Mouse (Mus musculus): ENCODE results near the gene Lcn6. TPM values are rescaled to one million over a fixed set of nuclear protein-coding genes. Genes with fewer than 3 reads are reported as not detected.

Gene Lcn6
- not detected for polyA plus RNA-seq (2014; fragmentation: Illumina TruSeq; extraction: RNeasy Lipid Tissue Mini Kit (QIAGEN cat#74804); ENCODE audit: low read depth, low replicate concordance)

GRCm38 (mm10) chr2:25676486-25676885, at the start of gene Lcn6:
Lcn6 (plus strand) TSS chr2:25676786.

GRCm38 (mm10) chr2:25627811-25628210, 48.8 kb upstream of the Lcn6 start, which contains the start of gene Fcna:
Fcna (minus strand) TSS chr2:25628030.

GRCm38 (mm10) chr2:25652902-25653301, 23.7 kb upstream of the Lcn6 start, which contains the start of gene Lcn8:
Lcn8 (plus strand) TSS chr2:25653120.

DNA sequence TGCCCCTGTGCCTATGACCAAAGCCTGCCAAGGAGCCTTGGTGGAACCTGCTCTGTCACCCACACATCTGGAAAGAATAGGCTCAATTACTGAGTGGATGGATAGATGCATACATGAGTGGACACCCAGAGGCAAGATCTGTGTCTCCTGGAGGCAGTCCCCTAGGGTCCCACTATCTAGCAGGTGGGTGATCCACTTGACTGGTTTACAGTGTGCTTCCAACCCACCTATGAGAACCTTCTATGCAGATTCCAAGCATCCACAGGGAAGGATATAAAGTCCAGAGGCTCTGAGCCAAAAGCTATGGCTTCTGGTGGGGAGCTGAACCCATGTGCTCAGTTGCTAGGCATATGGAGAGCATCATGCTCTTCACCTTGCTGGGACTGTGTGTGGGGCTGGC, 18.9 kb upstream of the Lcn6 start, which contains the start of gene Lcn5:
Gene Lcn5, plus strand, starts transcription at position 301 of the 400 bp plus-strand sequence.

GRCm38 (mm10) chr2:25682426-25682825, 5.8 kb downstream of the Lcn6 start, which contains the start of gene Lcn10:
Lcn10 (plus strand) TSS chr2:25682726.

DNA sequence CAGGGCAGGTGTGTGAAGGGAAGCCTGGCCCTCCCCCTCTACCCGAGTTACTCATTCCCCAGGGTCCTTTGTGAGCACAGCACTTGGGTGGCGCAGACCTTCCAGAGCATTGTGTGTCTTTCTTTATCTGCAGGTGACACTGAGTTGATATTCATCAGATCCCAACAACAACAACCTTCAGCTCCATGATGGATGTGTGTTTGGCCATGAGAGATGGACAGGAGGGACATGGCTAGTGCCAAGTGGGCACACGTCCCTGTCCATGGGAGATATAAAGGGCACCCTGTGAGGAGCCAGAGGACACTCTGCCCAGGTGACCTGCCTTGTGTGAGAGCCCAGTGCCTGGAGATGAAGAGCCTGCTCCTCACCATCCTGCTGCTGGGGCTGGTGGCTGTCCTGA, 23.2 kb downstream of the Lcn6 start, which contains the start of gene Obp2a:
Gene Obp2a, plus strand, starts transcription at position 301 of the 400 bp plus-strand sequence.

DNA sequence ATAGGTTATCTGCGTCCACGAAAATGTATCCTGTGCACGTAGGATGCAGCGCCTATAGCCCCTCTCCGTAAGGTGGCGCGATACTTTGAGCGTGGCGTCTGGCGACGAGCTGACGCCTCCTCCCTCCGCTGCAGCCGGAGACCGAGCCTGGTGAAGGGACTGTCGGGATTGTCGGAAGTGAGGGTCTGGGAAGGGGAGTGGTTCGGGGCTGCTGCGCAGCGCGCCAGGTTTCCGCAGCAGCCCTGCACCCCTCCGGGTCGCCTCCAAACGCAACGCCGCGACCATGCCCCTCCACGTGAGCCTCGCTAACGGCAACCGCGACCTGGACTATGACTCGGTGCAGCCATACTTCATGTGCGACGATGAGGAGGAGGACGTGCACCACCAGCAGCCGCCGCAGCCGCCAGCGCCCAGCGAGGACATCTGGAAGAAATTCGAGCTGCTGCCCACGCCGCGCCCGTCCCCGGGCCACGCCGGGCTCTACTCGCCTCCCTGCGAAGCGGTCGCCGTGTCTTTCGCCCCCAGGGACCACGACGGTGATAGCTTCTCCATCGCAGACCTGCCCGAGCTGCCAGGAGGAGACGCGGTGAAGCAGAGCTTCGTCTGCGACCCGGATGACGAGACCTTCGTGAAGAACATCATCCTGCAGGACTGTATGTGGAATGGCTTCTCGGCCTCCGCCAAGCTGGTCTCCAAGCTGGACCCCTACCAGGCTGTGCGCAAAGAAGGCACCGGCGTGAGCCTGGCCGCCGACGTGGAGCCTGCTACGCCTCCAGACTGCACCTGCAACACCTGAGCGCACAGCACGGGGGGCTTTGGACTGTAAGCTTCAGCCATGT, 30.3 kb downstream of the Lcn6 start, which contains the start of gene Bmyc:
Gene Bmyc, plus strand, starts transcription at position 97 of the 839 bp plus-strand sequence.

Other genes with a start within 250 kb of the Lcn6 start
- 1.9 TPM for gene Abca2, start 248.1 kb upstream of the Lcn6 start, polyA plus RNA-seq (2014; fragmentation: Illumina TruSeq; extraction: RNeasy Lipid Tissue Mini Kit (QIAGEN cat#74804); ENCODE audit: low read depth, low replicate concordance)
- not detected for gene Clic3, start 219.9 kb upstream of the Lcn6 start, polyA plus RNA-seq (2014; fragmentation: Illumina TruSeq; extraction: RNeasy Lipid Tissue Mini Kit (QIAGEN cat#74804); ENCODE audit: low read depth, low replicate concordance)
- gene Paxx, start 215.7 kb upstream of the Lcn6 start, polyA plus RNA-seq (2014; fragmentation: Illumina TruSeq; extraction: RNeasy Lipid Tissue Mini Kit (QIAGEN cat#74804); ENCODE audit: low read depth, low replicate concordance) = 1.5 TPM
- gene Ptgds, start 206.7 kb upstream of the Lcn6 start, polyA plus RNA-seq (2014; fragmentation: Illumina TruSeq; extraction: RNeasy Lipid Tissue Mini Kit (QIAGEN cat#74804); ENCODE audit: low read depth, low replicate concordance) = not detected
- gene Lcn12, start 182.9 kb upstream of the Lcn6 start, polyA plus RNA-seq (2014; fragmentation: Illumina TruSeq; extraction: RNeasy Lipid Tissue Mini Kit (QIAGEN cat#74804); ENCODE audit: low read depth, low replicate concordance) = not detected
- gene Fbxw5, start 176.0 kb upstream of the Lcn6 start, polyA plus RNA-seq (2014; fragmentation: Illumina TruSeq; extraction: RNeasy Lipid Tissue Mini Kit (QIAGEN cat#74804); ENCODE audit: low read depth, low replicate concordance) = 1.3 TPM
- gene C8g, start 175.1 kb upstream of the Lcn6 start, polyA plus RNA-seq (2014; fragmentation: Illumina TruSeq; extraction: RNeasy Lipid Tissue Mini Kit (QIAGEN cat#74804); ENCODE audit: low read depth, low replicate concordance) = not detected
- 1.6 TPM for gene Traf2, start 129.8 kb upstream of the Lcn6 start, polyA plus RNA-seq (2014; fragmentation: Illumina TruSeq; extraction: RNeasy Lipid Tissue Mini Kit (QIAGEN cat#74804); ENCODE audit: low read depth, low replicate concordance)
- 3.3 TPM for gene Edf1, start 118.9 kb upstream of the Lcn6 start, polyA plus RNA-seq (2014; fragmentation: Illumina TruSeq; extraction: RNeasy Lipid Tissue Mini Kit (QIAGEN cat#74804); ENCODE audit: low read depth, low replicate concordance)
- gene Mamdc4, start 101.9 kb upstream of the Lcn6 start, polyA plus RNA-seq (2014; fragmentation: Illumina TruSeq; extraction: RNeasy Lipid Tissue Mini Kit (QIAGEN cat#74804); ENCODE audit: low read depth, low replicate concordance) = 1.6 TPM
- not detected for gene Phpt1, start 101.6 kb upstream of the Lcn6 start, polyA plus RNA-seq (2014; fragmentation: Illumina TruSeq; extraction: RNeasy Lipid Tissue Mini Kit (QIAGEN cat#74804); ENCODE audit: low read depth, low replicate concordance)
- not detected for gene Ajm1, start 95.0 kb upstream of the Lcn6 start, polyA plus RNA-seq (2014; fragmentation: Illumina TruSeq; extraction: RNeasy Lipid Tissue Mini Kit (QIAGEN cat#74804); ENCODE audit: low read depth, low replicate concordance)
- gene Rabl6, start 68.3 kb upstream of the Lcn6 start, polyA plus RNA-seq (2014; fragmentation: Illumina TruSeq; extraction: RNeasy Lipid Tissue Mini Kit (QIAGEN cat#74804); ENCODE audit: low read depth, low replicate concordance) = 68.8 TPM
- gene Ccdc183, start 59.1 kb upstream of the Lcn6 start, polyA plus RNA-seq (2014; fragmentation: Illumina TruSeq; extraction: RNeasy Lipid Tissue Mini Kit (QIAGEN cat#74804); ENCODE audit: low read depth, low replicate concordance) = not detected
- 6.4 TPM for gene Tmem141, start 54.8 kb upstream of the Lcn6 start, polyA plus RNA-seq (2014; fragmentation: Illumina TruSeq; extraction: RNeasy Lipid Tissue Mini Kit (QIAGEN cat#74804); ENCODE audit: low read depth, low replicate concordance)
- gene Fcna, start 48.8 kb upstream of the Lcn6 start, polyA plus RNA-seq (2014; fragmentation: Illumina TruSeq; extraction: RNeasy Lipid Tissue Mini Kit (QIAGEN cat#74804); ENCODE audit: low read depth, low replicate concordance) = 1.3 TPM
- not detected for gene Lcn8, start 23.7 kb upstream of the Lcn6 start, polyA plus RNA-seq (2014; fragmentation: Illumina TruSeq; extraction: RNeasy Lipid Tissue Mini Kit (QIAGEN cat#74804); ENCODE audit: low read depth, low replicate concordance)
- gene Lcn5, start 18.8 kb upstream of the Lcn6 start, polyA plus RNA-seq (2014; fragmentation: Illumina TruSeq; extraction: RNeasy Lipid Tissue Mini Kit (QIAGEN cat#74804); ENCODE audit: low read depth, low replicate concordance) = 1.3 TPM
- gene Lcn10, start 5.9 kb downstream of the Lcn6 start, polyA plus RNA-seq (2014; fragmentation: Illumina TruSeq; extraction: RNeasy Lipid Tissue Mini Kit (QIAGEN cat#74804); ENCODE audit: low read depth, low replicate concordance) = not detected
- 3.4 TPM for gene Obp2a, start 23.3 kb downstream of the Lcn6 start, polyA plus RNA-seq (2014; fragmentation: Illumina TruSeq; extraction: RNeasy Lipid Tissue Mini Kit (QIAGEN cat#74804); ENCODE audit: low read depth, low replicate concordance)
- 15.5 TPM for gene Bmyc, start 30.0 kb downstream of the Lcn6 start, polyA plus RNA-seq (2014; fragmentation: Illumina TruSeq; extraction: RNeasy Lipid Tissue Mini Kit (QIAGEN cat#74804); ENCODE audit: low read depth, low replicate concordance)
- gene Obp2b, start 60.2 kb downstream of the Lcn6 start, polyA plus RNA-seq (2014; fragmentation: Illumina TruSeq; extraction: RNeasy Lipid Tissue Mini Kit (QIAGEN cat#74804); ENCODE audit: low read depth, low replicate concordance) = not detected
- gene Lcn3, start 88.8 kb downstream of the Lcn6 start, polyA plus RNA-seq (2014; fragmentation: Illumina TruSeq; extraction: RNeasy Lipid Tissue Mini Kit (QIAGEN cat#74804); ENCODE audit: low read depth, low replicate concordance) = not detected
- gene Lcn11, start 100.2 kb downstream of the Lcn6 start, polyA plus RNA-seq (2014; fragmentation: Illumina TruSeq; extraction: RNeasy Lipid Tissue Mini Kit (QIAGEN cat#74804); ENCODE audit: low read depth, low replicate concordance) = not detected
- gene Gm13539, start 105.5 kb downstream of the Lcn6 start, polyA plus RNA-seq (2014; fragmentation: Illumina TruSeq; extraction: RNeasy Lipid Tissue Mini Kit (QIAGEN cat#74804); ENCODE audit: low read depth, low replicate concordance) = not detected
- gene Glt6d1, start 139.1 kb downstream of the Lcn6 start, polyA plus RNA-seq (2014; fragmentation: Illumina TruSeq; extraction: RNeasy Lipid Tissue Mini Kit (QIAGEN cat#74804); ENCODE audit: low read depth, low replicate concordance) = not detected
- not detected for gene Lcn9, start 146.4 kb downstream of the Lcn6 start, polyA plus RNA-seq (2014; fragmentation: Illumina TruSeq; extraction: RNeasy Lipid Tissue Mini Kit (QIAGEN cat#74804); ENCODE audit: low read depth, low replicate concordance)
- gene Sohlh1, start 170.5 kb downstream of the Lcn6 start, polyA plus RNA-seq (2014; fragmentation: Illumina TruSeq; extraction: RNeasy Lipid Tissue Mini Kit (QIAGEN cat#74804); ENCODE audit: low read depth, low replicate concordance) = not detected
- gene Kcnt1, start 186.9 kb downstream of the Lcn6 start, polyA plus RNA-seq (2014; fragmentation: Illumina TruSeq; extraction: RNeasy Lipid Tissue Mini Kit (QIAGEN cat#74804); ENCODE audit: low read depth, low replicate concordance) = 0.41 TPM